Mouse (Mus musculus): ENCODE results near the gene Gm17545. TPM values are rescaled to one million over a fixed set of nuclear protein-coding genes. Genes with fewer than 3 reads are reported as not detected.

Gm17545 gene
- polyA plus RNA-seq, 1 experiment from 2014 or later, result not detected

GRCm38 (mm10) chr9:22419877-22420276 is 34.2 kb upstream of the Gm17545 start:
- WGBS (ENCODE audit: insufficient replicate concordance), result 81% methylated on average over 3 of the region's 3 CpGs
- Histone ChIP-seq H3K9ac (ENCODE audit: low read depth, low read length) (no peak overlapping the region), H3K9me3 (replicated peaks; ENCODE audit: control insufficient read depth, low read length) (no peaks in the 10 kb centered on the region), H3K36me3 (ENCODE audit: control insufficient read depth, insufficient read depth, low read length) (no peaks in the 10 kb centered on the region), H3K4me3 (ENCODE audit: low read depth, low read length) (no peak overlapping the region), H3K4me2 (no peak overlapping the region), H3K27ac (ENCODE audit: low read depth, low read length) (no peak overlapping the region), H3K27me3 (ENCODE audit: control insufficient read depth, insufficient read depth, low read length) (no peaks in the 10 kb centered on the region), H3K4me1 (ENCODE audit: control insufficient read depth, insufficient read depth, low read length) (peaks cover 14% of the 10 kb centered on the region)
- ATAC-seq (replicated peaks; ENCODE audit: insufficient number of reproducible peaks, low FRiP score, low TSS enrichment), result no peak

- no peak for ATAC-seq (replicated peaks; ENCODE audit: insufficient number of reproducible peaks, low FRiP score, low TSS enrichment)
- Histone ChIP-seq H3K4me1 (ENCODE audit: control insufficient read depth, insufficient read depth, low read length) (peaks cover 14% of the 10 kb centered on the region), H3K9ac (ENCODE audit: low read depth, low read length) (no peak overlapping the region), H3K9me3 (replicated peaks; ENCODE audit: control insufficient read depth, low read length) (no peaks in the 10 kb centered on the region), H3K4me3 (ENCODE audit: low read depth, low read length) (no peak overlapping the region), H3K27ac (ENCODE audit: low read depth, low read length) (no peak overlapping the region), H3K36me3 (ENCODE audit: control insufficient read depth, insufficient read depth, low read length) (no peaks in the 10 kb centered on the region), H3K4me2 (no peak overlapping the region), H3K27me3 (ENCODE audit: control insufficient read depth, insufficient read depth, low read length) (no peaks in the 10 kb centered on the region)
- WGBS (ENCODE audit: insufficient replicate concordance), result 41% methylated on average over 7 of the region's 7 CpGs
Observed at GRCm38 (mm10) chr9:22420491-22420890, 33.6 kb upstream of the Gm17545 start.

DNA sequence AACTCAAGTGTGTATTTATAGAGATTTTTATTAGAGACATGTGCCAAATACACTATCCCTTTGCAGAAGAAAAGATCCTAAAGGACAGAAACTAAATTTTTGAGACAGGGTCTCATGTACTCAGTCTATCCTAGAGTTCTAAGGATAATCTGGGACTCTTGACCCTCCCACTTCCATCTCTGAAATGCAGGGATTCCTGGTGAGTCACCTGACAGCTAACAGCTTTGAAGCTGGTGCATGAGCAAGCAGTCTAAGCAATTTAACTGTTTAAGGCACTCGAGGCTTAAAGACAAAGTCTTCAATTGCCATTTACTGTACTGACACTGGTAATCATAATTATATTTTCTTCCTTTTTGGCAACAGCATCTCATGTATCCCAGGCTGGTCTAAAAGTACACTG is 31.5 kb upstream of the Gm17545 start:
- 41% methylated on average over 1 of the region's 1 CpGs for WGBS (ENCODE audit: insufficient replicate concordance)
- Histone ChIP-seq H3K36me3 (ENCODE audit: control insufficient read depth, insufficient read depth, low read length) (no peaks in the 10 kb centered on the region), H3K9ac (ENCODE audit: low read depth, low read length) (no peak overlapping the region), H3K27me3 (ENCODE audit: control insufficient read depth, insufficient read depth, low read length) (no peaks in the 10 kb centered on the region), H3K4me1 (ENCODE audit: control insufficient read depth, insufficient read depth, low read length) (peaks cover 14% of the 10 kb centered on the region), H3K4me3 (ENCODE audit: low read depth, low read length) (no peak overlapping the region), H3K27ac (ENCODE audit: low read depth, low read length) (no peak overlapping the region), H3K9me3 (replicated peaks; ENCODE audit: control insufficient read depth, low read length) (no peaks in the 10 kb centered on the region), H3K4me2 (no peak overlapping the region)
- no peak for ATAC-seq (replicated peaks; ENCODE audit: insufficient number of reproducible peaks, low FRiP score, low TSS enrichment)

DNA sequence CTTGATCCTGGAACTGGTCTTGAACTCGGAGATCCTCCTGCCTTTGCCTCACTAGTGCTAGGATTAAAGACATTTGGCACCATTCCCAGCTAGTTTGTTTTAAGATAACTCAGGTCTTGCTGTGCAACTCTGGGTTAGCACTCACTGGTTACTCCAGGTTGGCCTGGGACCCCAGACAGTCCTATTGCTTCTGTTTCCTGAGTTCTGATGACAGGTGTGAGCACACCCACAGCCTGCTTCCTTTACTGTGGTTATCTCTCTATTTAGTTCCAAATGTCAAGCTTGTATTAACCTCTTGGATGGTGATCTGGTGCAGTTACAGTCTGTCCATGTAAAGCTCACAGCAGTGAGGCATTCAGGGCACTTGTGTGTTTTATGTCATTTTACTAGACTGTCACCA is 30.6 kb upstream of the Gm17545 start:
- Histone ChIP-seq H3K27ac (ENCODE audit: low read depth, low read length) (no peak overlapping the region), H3K36me3 (ENCODE audit: control insufficient read depth, insufficient read depth, low read length) (no peaks in the 10 kb centered on the region)

DNA sequence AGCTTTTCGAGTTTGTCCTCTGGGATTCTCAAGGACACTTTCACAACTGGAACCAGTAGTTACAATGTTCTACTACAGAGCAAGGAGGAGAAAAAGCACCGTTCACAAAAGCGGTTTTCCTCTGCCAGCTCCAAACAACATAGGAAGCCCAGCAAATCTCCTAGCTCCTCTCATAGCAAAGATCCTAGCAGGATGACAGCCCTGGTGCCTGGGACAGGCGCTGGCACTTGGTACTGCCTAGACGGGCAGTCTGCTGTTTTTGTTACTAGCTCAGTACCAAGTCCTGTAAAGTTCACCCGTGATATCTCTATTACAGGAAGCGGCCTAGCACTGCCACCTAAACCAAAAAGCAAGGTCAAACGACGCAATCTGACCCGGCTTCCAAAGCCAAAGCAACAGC is 29.9 kb upstream of the Gm17545 start:
- H3K4me3 ChIP-seq (ENCODE audit: low read depth, low read length), result no peak overlapping the region
- no peak overlapping the region for H3K4me2 ChIP-seq
- H3K9ac ChIP-seq (ENCODE audit: low read depth, low read length), result no peak overlapping the region
- no peaks in the 10 kb centered on the region for H3K9me3 ChIP-seq (replicated peaks; ENCODE audit: control insufficient read depth, low read length)
- 55% methylated on average over 10 of the region's 10 CpGs for WGBS (ENCODE audit: insufficient replicate concordance)
- no peaks in the 10 kb centered on the region for H3K27me3 ChIP-seq (ENCODE audit: control insufficient read depth, insufficient read depth, low read length)
- H3K27ac ChIP-seq (ENCODE audit: low read depth, low read length), result no peak overlapping the region
- no peaks in the 10 kb centered on the region for H3K36me3 ChIP-seq (ENCODE audit: control insufficient read depth, insufficient read depth, low read length)
- H3K4me1 ChIP-seq (ENCODE audit: control insufficient read depth, insufficient read depth, low read length), result peaks cover 14% of the 10 kb centered on the region
- no peak for ATAC-seq (replicated peaks; ENCODE audit: insufficient number of reproducible peaks, low FRiP score, low TSS enrichment)

More for the DNA sequence above, 30.6 kb upstream of the Gm17545 start:
- Histone ChIP-seq H3K27me3 (ENCODE audit: control insufficient read depth, insufficient read depth, low read length) (no peaks in the 10 kb centered on the region), H3K9ac (ENCODE audit: low read depth, low read length) (no peak overlapping the region), H3K4me1 (ENCODE audit: control insufficient read depth, insufficient read depth, low read length) (peaks cover 14% of the 10 kb centered on the region), H3K9me3 (replicated peaks; ENCODE audit: control insufficient read depth, low read length) (no peaks in the 10 kb centered on the region), H3K4me3 (ENCODE audit: low read depth, low read length) (no peak overlapping the region), H3K4me2 (no peak overlapping the region)
- no peak for ATAC-seq (replicated peaks; ENCODE audit: insufficient number of reproducible peaks, low FRiP score, low TSS enrichment)
- 59% methylated on average over 1 of the region's 1 CpGs for WGBS (ENCODE audit: insufficient replicate concordance)

DNA sequence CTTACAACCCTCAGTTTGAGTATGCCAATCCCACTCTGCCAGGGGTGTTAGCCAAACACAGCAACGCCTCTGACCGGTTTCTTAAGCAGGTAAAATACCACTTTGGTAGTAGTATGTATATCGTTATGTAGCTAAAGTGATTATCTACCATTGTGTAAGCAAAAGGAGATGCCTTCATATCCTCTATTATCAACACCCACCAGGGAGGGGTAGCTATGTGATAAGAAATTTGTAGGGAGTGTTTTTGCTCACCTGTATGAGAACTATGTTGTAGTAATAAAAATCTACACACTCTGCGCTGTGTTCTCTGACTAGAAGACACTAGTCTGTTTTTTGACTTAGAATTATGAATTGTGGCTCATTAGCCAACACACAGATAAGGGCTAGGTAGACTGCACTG is 29.4 kb upstream of the Gm17545 start:
- Histone ChIP-seq H3K4me1 (ENCODE audit: control insufficient read depth, insufficient read depth, low read length) (peaks cover 14% of the 10 kb centered on the region), H3K27ac (ENCODE audit: low read depth, low read length) (no peak overlapping the region), H3K4me3 (ENCODE audit: low read depth, low read length) (no peak overlapping the region), H3K9ac (ENCODE audit: low read depth, low read length) (no peak overlapping the region), H3K27me3 (ENCODE audit: control insufficient read depth, insufficient read depth, low read length) (no peaks in the 10 kb centered on the region), H3K36me3 (ENCODE audit: control insufficient read depth, insufficient read depth, low read length) (no peaks in the 10 kb centered on the region), H3K9me3 (replicated peaks; ENCODE audit: control insufficient read depth, low read length) (no peaks in the 10 kb centered on the region), H3K4me2 (no peak overlapping the region)
- WGBS (ENCODE audit: insufficient replicate concordance), result 86% methylated on average over 4 of the region's 4 CpGs
- no peak for ATAC-seq (replicated peaks; ENCODE audit: insufficient number of reproducible peaks, low FRiP score, low TSS enrichment)

DNA sequence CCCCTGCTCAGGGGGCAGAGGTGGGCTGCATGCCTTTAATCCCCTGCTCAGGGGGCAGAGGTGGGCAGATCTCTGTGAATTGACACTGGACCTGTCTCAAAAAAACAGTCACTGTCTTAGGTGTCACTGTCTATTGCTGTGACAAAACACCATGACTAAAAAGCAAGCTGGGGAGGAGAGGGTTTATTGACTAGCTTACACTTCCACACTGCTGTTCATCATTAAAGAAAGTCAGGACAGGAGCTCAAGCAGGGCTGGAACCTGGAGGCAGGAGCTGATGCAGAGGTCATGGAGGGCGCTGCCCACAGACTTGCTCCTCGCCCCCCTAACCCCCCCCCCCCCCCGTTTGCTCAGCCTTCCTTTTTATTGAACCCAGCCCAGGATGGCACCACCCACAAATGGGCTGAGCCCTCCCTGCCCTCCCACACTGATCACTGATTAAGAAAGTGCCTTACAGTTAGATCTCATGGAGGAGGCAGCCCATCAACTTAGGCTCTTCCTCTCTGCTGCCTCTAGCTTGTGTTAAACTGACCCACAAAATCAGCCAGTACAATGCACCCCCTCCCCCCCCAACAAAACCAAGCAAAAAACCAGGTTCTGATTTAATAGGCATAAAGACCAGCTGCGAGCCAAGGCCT is 25.9 kb upstream of the Gm17545 start:
- Histone ChIP-seq H3K36me3 (ENCODE audit: control insufficient read depth, insufficient read depth, low read length) (no peaks in the 10 kb centered on the region), H3K4me1 (ENCODE audit: control insufficient read depth, insufficient read depth, low read length) (peaks cover 14% of the 10 kb centered on the region), H3K27me3 (ENCODE audit: control insufficient read depth, insufficient read depth, low read length) (no peaks in the 10 kb centered on the region), H3K4me3 (ENCODE audit: low read depth, low read length) (no peak overlapping the region), H3K9me3 (replicated peaks; ENCODE audit: control insufficient read depth, low read length) (0 out of 2 replicates have a peak, but pooled peaks cover 3% of the 10 kb centered on the region), H3K4me2 (no peak overlapping the region), H3K27ac (ENCODE audit: low read depth, low read length) (no peak overlapping the region), H3K9ac (ENCODE audit: low read depth, low read length) (no peak overlapping the region)
- no peak for ATAC-seq (replicated peaks; ENCODE audit: insufficient number of reproducible peaks, low FRiP score, low TSS enrichment)
- WGBS (ENCODE audit: insufficient replicate concordance), result 78% methylated on average over 1 of the region's 4 CpGs

DNA sequence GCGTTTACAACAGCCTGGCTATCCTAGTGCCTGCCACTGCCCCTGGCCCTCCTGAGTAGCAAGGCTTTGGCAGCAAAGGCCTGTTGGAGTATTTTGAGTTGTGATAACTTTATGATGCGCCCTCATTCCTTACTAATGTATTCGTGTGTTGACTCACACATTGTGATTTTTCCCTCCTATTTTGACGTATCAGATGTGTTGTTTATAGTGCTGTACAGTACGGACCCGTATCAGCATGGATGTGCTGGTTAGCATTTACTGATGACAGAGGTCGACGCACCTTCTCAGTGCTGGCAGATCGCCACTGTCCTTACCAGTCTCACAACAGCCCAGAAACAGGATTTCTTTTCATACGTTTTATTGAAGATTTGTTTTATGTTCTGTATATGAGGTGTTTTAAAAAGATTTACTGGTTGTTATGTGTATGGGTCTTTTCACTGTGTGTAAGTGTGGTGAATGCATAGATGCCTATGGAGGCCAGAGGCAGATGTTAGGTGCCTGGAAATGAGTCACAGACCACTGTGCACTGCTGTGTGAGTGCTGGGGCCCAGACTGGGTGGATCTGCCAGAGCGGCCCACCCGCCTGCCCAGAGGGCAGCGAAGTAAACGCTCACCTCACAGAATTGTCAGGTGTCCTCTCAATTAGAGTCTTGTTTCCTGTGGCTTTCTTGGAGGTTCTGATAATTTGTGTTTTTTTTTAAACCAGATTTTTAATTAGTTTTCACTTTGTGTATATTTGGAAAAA is 25.3 kb upstream of the Gm17545 start:
- Histone ChIP-seq H3K9me3 (replicated peaks; ENCODE audit: control insufficient read depth, low read length) (0 out of 2 replicates have a peak, but pooled peaks cover 3% of the 10 kb centered on the region), H3K9ac (ENCODE audit: low read depth, low read length) (no peak overlapping the region), H3K4me3 (ENCODE audit: low read depth, low read length) (no peak overlapping the region), H3K4me1 (ENCODE audit: control insufficient read depth, insufficient read depth, low read length) (peaks cover 8% of the 10 kb centered on the region; the same call in 1 of the 2 replicates), H3K27ac (ENCODE audit: low read depth, low read length) (no peak overlapping the region), H3K4me2 (no peak overlapping the region), H3K27me3 (ENCODE audit: control insufficient read depth, insufficient read depth, low read length) (no peaks in the 10 kb centered on the region), H3K36me3 (ENCODE audit: control insufficient read depth, insufficient read depth, low read length) (no peaks in the 10 kb centered on the region)
- no peak for ATAC-seq (replicated peaks; ENCODE audit: insufficient number of reproducible peaks, low FRiP score, low TSS enrichment)
- 80% methylated on average over 14 of the region's 14 CpGs for WGBS (ENCODE audit: insufficient replicate concordance)

All from heart, embryonic 11.5 days (tissue).